Mouse (Mus musculus) stomach, embryonic 16.5 days (tissue): ENCODE measurements at regions not wholly inside any gene's neighbourhood (a gene's known extent, or its start where the extent isn't known, plus 50 kb on each side); places are given as distances from the start of the nearest gene placed in this dataset.

Experiments
- ATAC-seq: fragments of 200-750 bp; cut with Nextera tagmentation; 2 replicates; pipeline ENCODE4 v1.8.0; 2017; ENCODE audit warnings: moderate number of reproducible peaks, moderate TSS enrichment; ENCODE audit not compliant: insufficient read depth, low FRiP score
- H3K27ac ChIP-seq: fragments of 300-500 bp; sonication (generic); 2 replicates; pipeline ENCODE4 v1.5.1; 2014; ENCODE audit warnings: low read length
- H3K27me3 ChIP-seq: fragments of 300-500 bp; sonication (generic); 2 replicates; pipeline ENCODE4 v1.6.1; 2014; ENCODE audit warnings: low read length, control low read depth, mixed read lengths; ENCODE audit not compliant: control insufficient read depth, insufficient read depth
- H3K36me3 ChIP-seq: fragments of 300-500 bp; sonication (generic); 2 replicates; pipeline ENCODE4 v1.6.1; 2014; ENCODE audit warnings: low read length; ENCODE audit not compliant: control insufficient read depth, insufficient read depth
- H3K4me1 ChIP-seq: fragments of 300-500 bp; sonication (generic); 2 replicates; pipeline ENCODE4 v1.6.1; 2014; ENCODE audit warnings: low read length, control low read depth, mixed read lengths; ENCODE audit not compliant: control insufficient read depth, insufficient read depth
- H3K4me2 ChIP-seq: fragments of 300-500 bp; sonication (generic); 2 replicates; pipeline ENCODE4 v1.6.1; 2014; ENCODE audit warnings: low read depth, low read length, mixed read lengths
- H3K4me3 ChIP-seq: fragments of 300-500 bp; sonication (generic); replicated peaks from 2 replicates; pipeline ENCODE4 v1.5.1; 2014; ENCODE audit warnings: mild to moderate bottlenecking, low read length
- H3K9ac ChIP-seq: fragments of 300-500 bp; sonication (generic); 2 replicates; pipeline ENCODE4 v1.6.1; 2014; ENCODE audit warnings: low read length
- H3K9me3 ChIP-seq: fragments of 300-500 bp; sonication (generic); replicated peaks from 2 replicates; pipeline ENCODE4 v1.6.1; 2016; ENCODE audit warnings: low read length, control low read depth; ENCODE audit not compliant: control insufficient read depth
- WGBS: fragments of 180-500 bp; shearing (Covaris S2); extraction: QIAGEN DNeasy Blood & Tissue Kit; methylation state at CpG from one replicate; pipeline ENCODE4 v1.1.7; 2014; 5-methylcytosine and 5-hydroxymethylcytosine counted together

DNA sequence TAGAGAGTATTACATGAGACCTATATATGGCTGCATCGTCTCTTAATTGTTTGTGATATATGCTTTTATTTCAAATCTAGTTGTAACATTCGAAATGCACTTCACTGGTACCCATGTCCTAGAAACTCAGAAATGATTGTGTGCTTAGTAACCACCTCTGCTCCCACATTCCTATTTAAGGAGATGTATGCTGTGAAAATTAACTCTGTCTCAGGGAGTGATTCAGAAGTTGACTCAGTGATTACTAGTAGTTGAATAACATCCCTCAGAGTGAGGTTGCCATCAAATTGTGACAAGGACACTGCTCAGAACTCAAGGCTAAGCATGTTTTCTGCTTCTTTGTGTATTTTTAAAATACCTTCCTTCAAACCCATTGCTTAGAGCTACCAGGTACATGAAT lies 661.9 kb downstream of the Utrn start:
- ATAC-seq: no peak
- Histone ChIP-seq H3K27me3 (no peaks in the 10 kb centered on the region), H3K9ac (no peak overlapping the region), H3K4me2 (no peak overlapping the region), H3K36me3 (no peaks in the 10 kb centered on the region), H3K4me3 (no peak overlapping the region), H3K4me1 (no peaks in the 10 kb centered on the region), H3K27ac (no peak overlapping the region), H3K9me3 (no peaks in the 10 kb centered on the region)
- 86% methylated on average over 2 of the region's 2 CpGs for WGBS

DNA sequence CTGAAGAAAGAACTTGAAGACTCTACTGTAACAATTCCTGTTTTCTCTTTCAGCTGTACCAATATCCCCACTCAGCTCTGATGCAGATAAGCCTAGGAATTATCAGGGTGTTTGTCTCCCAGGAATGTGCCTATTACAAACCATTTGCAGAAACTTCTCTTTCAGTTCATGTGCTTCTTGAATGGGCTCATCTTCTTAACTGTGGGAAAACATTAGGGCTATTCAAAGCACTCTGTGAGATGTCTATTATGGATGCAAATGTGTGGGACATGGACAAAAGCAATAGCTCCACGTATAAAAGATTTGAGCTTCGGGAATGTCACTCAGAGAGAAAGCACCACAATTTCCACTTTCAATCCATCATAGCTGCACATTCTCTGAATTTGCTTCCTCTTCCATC lies 659.0 kb downstream of the Utrn start:
- ATAC-seq: no peak
- no peak overlapping the region for H3K4me3 ChIP-seq
- no peaks in the 10 kb centered on the region for H3K36me3 ChIP-seq
- H3K27ac ChIP-seq: no peak overlapping the region
- no peak overlapping the region for H3K4me2 ChIP-seq
- WGBS: 85% methylated on average over 2 of the region's 2 CpGs
- H3K9me3 ChIP-seq: no peaks in the 10 kb centered on the region
- H3K9ac ChIP-seq: no peak overlapping the region
- H3K27me3 ChIP-seq: no peaks in the 10 kb centered on the region
- no peaks in the 10 kb centered on the region for H3K4me1 ChIP-seq

DNA sequence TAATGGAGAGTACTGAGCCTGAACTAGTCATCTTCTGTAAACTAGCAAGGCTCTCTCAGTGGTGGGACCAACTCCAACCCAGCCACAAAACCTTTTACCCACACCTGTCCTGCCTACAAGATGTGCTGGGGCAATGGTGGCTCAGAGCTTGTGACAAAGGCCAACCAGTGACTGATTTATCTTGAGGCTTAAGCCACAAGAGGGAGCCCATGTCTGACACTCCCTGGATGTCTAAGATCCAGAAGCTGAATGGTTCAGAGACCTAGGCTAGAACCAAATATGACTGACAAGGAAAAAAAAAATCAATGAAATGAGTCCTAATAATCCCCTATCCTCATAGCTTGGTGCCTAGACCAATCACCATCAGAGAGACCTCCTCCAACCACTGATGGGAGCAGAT lies 650.3 kb downstream of the Utrn start:
- Histone ChIP-seq H3K9me3 (no peaks in the 10 kb centered on the region), H3K27ac (no peak overlapping the region), H3K4me1 (no peaks in the 10 kb centered on the region), H3K27me3 (no peaks in the 10 kb centered on the region), H3K36me3 (no peaks in the 10 kb centered on the region), H3K4me3 (no peak overlapping the region), H3K9ac (no peak overlapping the region), H3K4me2 (no peak overlapping the region)
- no peak for ATAC-seq

DNA sequence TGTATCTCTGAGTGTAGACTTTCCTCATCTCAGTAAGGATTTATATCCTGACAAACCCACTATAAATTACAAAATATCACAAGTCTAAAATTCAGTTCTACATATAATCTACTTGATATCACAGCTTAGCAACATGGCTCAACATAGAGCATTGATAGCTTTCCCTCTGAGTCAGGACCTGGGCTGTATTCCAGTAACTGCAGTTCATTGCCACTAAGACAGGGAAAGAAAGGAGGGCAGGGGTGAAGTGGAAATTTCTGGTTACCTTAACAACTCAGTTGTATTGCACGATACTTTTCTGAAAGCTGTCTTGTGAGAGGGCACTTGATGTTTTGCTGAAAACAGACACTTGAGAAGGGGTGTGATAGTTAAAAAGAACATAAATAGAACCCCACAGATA lies 635.0 kb downstream of the Utrn start:
- H3K4me1 ChIP-seq: no peaks in the 10 kb centered on the region
- WGBS: 76% methylated on average over 1 of the region's 1 CpGs
- no peak for ATAC-seq
- no peak overlapping the region for H3K9ac ChIP-seq
- no peak overlapping the region for H3K27ac ChIP-seq
- no peak overlapping the region for H3K4me3 ChIP-seq
- H3K27me3 ChIP-seq: no peaks in the 10 kb centered on the region
- no peaks in the 10 kb centered on the region for H3K36me3 ChIP-seq
- no peak overlapping the region for H3K4me2 ChIP-seq
- no peaks in the 10 kb centered on the region for H3K9me3 ChIP-seq

DNA sequence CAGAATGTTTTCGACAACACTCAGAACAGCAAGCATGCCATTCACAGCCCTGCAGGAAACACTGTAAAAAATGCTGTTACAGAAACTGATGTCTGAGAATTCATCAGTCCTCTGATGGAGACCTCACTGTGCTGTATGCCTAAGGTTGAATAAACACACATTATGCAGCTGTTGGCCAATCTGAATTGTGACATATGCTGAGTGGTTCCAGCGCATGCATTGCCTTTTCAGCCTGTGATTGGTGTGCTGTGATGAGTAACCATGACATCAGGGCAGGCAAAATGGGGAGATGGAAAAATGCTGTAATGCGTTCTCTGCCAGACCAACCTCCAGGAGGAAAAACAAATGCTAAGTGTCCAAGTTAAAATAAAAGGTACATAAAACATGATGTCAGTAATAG lies 620.3 kb downstream of the Utrn start:
- Histone ChIP-seq H3K36me3 (no peaks in the 10 kb centered on the region), H3K27ac (no peak overlapping the region), H3K4me2 (no peak overlapping the region), H3K9me3 (no peaks in the 10 kb centered on the region), H3K9ac (no peak overlapping the region), H3K4me1 (no peaks in the 10 kb centered on the region), H3K4me3 (no peak overlapping the region), H3K27me3 (no peaks in the 10 kb centered on the region)
- WGBS: 47% methylated on average over 3 of the region's 3 CpGs
- ATAC-seq: peak; percentile 60; the same call in 1 of the 2 replicates

DNA sequence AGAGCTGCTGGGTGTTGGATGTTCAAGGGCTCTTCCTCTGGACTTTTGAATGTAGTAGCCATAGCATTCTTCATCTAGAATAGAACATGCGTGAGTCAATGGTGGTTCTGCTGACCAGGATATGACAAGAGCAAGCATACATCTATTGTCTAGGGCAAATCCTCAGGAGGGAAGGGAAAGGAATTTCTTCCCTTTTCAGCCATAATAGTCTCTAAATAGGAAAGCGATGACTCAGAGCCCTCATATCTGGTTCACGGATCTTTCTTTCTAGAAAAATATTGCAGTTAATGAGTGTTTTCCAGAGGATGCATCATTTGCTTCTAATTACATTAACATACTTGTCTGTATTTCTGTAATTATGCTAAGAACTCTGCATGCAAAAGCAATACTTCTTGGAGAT lies 615.9 kb downstream of the Utrn start:
- 82% methylated on average over 3 of the region's 3 CpGs for WGBS
- no peaks in the 10 kb centered on the region for H3K27me3 ChIP-seq
- no peaks in the 10 kb centered on the region for H3K36me3 ChIP-seq
- no peak for ATAC-seq
- H3K4me1 ChIP-seq: no peaks in the 10 kb centered on the region
- H3K4me2 ChIP-seq: no peak overlapping the region
- no peaks in the 10 kb centered on the region for H3K9me3 ChIP-seq
- no peak overlapping the region for H3K9ac ChIP-seq
- H3K27ac ChIP-seq: no peak overlapping the region
- H3K4me3 ChIP-seq: no peak overlapping the region

DNA sequence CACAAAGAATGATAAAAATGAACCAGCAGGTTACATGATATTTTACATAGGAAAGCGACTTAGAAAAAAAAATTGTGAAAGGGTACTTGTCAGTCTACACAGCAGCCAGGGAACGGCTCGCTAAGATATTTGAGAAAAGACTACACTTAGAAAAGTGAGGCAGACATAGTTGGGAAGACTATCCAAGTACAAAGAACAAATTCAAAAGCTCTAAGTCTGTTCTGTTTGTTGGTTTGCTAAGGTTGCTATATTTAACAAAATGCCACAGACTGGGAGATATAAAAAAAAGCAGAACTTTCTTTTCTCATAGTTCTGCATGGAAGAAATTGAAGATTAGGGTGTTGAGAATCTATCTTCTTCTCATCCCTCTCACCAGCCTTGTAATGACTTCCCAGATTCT lies 583.5 kb downstream of the Utrn start:
- Histone ChIP-seq H3K4me2 (no peak overlapping the region), H3K4me3 (no peak overlapping the region), H3K9me3 (no peaks in the 10 kb centered on the region), H3K27ac (no peak overlapping the region), H3K4me1 (no peaks in the 10 kb centered on the region), H3K36me3 (no peaks in the 10 kb centered on the region), H3K27me3 (no peaks in the 10 kb centered on the region), H3K9ac (no peak overlapping the region)
- ATAC-seq: no peak
- WGBS: 85% methylated on average over 3 of the region's 3 CpGs

DNA sequence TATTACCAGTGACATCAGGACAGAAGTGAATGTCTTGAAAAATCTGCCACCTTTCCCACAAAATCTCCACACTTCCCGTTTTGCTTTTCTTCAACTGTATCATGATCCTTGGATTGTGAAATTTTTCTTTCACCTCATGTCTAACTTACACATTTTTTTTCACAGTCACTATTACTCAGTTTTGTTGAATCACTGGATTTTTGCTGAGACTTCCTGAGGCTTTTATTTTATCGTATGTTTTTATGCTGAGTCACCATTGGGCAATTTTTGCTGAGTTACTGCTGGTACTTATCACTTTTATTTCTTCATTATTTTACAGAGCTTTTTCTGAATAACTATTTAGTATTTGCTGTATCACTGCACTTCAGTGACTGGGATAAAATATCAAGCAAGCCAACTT lies 570.3 kb downstream of the Utrn start:
- WGBS: 63% methylated on average over 2 of the region's 2 CpGs
- no peak overlapping the region for H3K4me2 ChIP-seq
- ATAC-seq: no peak

DNA sequence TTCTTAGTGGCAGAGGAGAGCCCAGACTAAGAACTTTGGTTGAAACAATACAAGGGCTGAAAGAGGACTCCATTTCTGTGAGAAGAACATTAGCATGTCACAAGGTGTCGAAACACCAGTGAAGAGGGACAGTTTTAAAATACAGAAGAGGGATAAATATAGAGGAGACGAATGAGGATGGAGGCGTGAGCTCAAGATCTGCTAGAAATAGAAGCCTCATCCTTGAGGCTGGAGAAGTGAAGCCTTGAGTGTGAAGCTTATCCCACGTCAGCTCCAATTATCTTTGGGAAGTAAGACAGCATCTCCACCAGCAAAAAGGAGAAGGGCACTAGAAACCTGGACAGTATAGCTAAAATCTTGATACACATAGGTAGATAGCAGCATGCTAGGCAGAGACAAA lies 566.8 kb downstream of the Utrn start:
- H3K27me3 ChIP-seq: no peaks in the 10 kb centered on the region
- no peaks in the 10 kb centered on the region for H3K36me3 ChIP-seq
- no peak overlapping the region for H3K9ac ChIP-seq
- H3K4me3 ChIP-seq: no peak overlapping the region
- ATAC-seq: no peak
- H3K27ac ChIP-seq: no peak overlapping the region
- no peaks in the 10 kb centered on the region for H3K4me1 ChIP-seq
- no peaks in the 10 kb centered on the region for H3K9me3 ChIP-seq
- WGBS: 73% methylated on average over 4 of the region's 4 CpGs
- H3K4me2 ChIP-seq: no peak overlapping the region

More for the DNA sequence above, 570.3 kb downstream of the Utrn start:
- no peak overlapping the region for H3K4me3 ChIP-seq
- H3K27ac ChIP-seq: no peak overlapping the region
- H3K36me3 ChIP-seq: no peaks in the 10 kb centered on the region
- H3K27me3 ChIP-seq: no peaks in the 10 kb centered on the region
- H3K9ac ChIP-seq: no peak overlapping the region
- H3K9me3 ChIP-seq: no peaks in the 10 kb centered on the region
- no peaks in the 10 kb centered on the region for H3K4me1 ChIP-seq

DNA sequence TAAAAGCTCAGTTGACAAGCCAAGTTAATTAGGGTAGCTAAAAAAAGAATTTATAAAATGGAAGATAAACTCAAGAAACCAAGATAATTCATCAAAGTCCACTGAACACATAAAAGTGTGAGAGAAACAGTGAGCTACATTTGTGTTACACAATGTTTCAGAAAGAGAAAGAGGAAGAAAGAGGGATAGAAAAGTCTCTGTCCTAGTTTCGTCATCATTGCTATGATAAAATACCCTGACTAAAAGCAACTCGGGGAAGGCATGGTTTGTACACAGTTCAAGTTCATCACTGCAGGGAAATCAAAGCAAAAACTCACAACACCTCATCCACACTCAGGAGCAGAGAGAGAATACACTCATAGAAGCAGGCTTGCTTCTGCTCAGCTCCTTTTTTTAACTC lies 548.9 kb downstream of the Utrn start:
- 80% methylated on average over 2 of the region's 2 CpGs for WGBS
- H3K27ac ChIP-seq: no peak overlapping the region
- no peak for ATAC-seq

More for the DNA sequence above, 548.9 kb downstream of the Utrn start:
- Histone ChIP-seq H3K36me3 (no peaks in the 10 kb centered on the region), H3K9me3 (no peaks in the 10 kb centered on the region), H3K9ac (no peak overlapping the region), H3K4me3 (no peak overlapping the region), H3K27me3 (no peaks in the 10 kb centered on the region), H3K4me1 (no peaks in the 10 kb centered on the region), H3K4me2 (no peak overlapping the region)
